Mouse (Mus musculus) activated CD4-positive, CD25-positive, alpha-beta regulatory T cell, adult 4 months (primary cell): ENCODE measurements around the gene Inpp1. TPM values are rescaled to one million over a fixed set of nuclear protein-coding genes. Genes with fewer than 3 reads are reported as not detected.

Source experiments
- ATAC-seq: one replicate; pipeline ENCODE4 v1.8.0; 2017
- polyA plus RNA-seq, 2 experiments: library from polyadenylated mRNA; unstranded; fragments of 100-300 nt; shearing (Covaris generic); gene quantifications; one replicate each; pipeline ENCODE4 v1.2.1; 2017

Inpp1 gene
- polyA plus RNA-seq, 2 experiments from 2014 or later, result 74.0 to 108 TPM

DNA sequence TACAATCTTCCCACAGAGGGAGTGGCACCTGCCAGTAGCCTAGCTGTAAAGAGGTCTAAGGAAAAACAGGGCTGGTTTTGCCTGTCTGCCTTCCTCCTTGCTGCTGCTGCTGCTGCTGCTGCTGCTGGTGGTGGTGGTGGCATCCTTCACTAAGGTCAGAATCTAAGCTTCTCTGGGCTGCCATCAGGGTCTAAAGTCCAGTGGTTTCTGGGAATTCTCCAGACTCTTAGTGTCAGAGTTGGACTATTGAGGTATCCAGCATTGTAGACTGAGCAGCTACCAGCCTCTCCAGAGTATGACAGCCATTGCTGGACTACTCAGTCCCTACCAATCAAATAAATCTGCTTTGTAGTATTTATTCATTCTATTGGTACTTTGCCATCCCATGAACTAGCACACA, 24.8 kb downstream of the Inpp1 start:
- ATAC-seq, result no peak

DNA sequence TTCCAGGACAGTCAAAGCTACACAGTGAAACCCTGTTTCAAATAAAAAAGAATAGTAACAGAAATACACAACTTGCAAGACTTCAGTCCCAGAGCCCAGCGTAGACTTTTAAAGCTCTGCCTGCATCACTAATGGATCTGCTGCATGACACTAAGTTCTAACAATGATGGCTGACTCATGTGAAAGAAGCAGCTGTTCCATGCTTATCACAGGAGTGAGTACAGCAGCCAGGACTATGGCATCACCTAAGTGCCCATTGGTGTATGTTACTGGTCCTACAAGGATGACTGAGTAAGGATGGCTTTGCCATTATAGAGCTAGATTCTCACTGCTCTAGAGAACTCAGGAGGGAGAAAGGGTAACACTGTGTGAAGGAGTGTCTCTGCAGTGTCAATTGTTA, 30.2 kb downstream of the Inpp1 start:
- no peak for ATAC-seq

DNA sequence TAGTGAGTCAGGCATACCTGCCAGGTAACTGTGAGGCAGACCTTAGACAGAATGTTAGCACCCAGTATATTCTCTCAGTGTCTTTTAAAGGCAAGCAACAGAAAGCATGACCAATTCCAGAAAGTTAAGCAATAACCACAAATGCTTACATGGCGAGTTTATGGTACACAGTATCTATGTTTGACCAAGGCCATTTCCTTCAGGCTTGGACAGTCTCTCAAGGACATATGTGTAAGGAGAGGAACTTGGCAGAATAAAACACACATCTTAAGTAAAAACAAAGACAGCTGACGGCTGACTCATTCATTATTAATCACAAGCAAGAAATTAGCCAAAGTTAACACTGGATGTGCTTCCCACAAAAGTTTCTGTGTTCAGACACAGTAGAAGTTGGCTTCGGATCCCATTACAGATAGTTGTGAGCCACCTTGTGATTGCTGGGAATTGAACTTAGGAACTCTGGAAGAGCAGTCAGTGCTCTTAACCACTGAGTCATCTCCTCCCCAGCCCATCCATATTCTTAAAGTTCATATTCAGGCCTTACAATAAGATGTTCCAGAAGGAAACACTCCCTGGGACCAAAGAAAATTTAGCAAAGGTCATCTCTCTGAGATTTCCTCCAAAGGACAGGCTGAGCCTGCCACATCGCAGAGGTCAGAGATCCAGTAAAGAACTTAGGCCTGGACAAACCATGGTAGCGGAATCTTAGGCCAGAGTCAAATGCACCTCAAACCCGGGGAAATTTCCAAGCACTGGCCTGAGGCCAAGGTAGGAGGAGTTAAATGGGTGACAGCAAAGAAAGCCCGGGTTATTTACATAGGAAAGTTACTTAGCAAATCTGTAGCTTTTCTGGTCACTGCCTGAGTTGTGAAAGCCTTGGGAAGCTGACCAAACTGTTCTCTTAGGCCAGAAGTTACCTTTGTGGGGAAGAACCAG, 52.0 kb downstream of the Inpp1 start:
- ATAC-seq, result no peak

DNA sequence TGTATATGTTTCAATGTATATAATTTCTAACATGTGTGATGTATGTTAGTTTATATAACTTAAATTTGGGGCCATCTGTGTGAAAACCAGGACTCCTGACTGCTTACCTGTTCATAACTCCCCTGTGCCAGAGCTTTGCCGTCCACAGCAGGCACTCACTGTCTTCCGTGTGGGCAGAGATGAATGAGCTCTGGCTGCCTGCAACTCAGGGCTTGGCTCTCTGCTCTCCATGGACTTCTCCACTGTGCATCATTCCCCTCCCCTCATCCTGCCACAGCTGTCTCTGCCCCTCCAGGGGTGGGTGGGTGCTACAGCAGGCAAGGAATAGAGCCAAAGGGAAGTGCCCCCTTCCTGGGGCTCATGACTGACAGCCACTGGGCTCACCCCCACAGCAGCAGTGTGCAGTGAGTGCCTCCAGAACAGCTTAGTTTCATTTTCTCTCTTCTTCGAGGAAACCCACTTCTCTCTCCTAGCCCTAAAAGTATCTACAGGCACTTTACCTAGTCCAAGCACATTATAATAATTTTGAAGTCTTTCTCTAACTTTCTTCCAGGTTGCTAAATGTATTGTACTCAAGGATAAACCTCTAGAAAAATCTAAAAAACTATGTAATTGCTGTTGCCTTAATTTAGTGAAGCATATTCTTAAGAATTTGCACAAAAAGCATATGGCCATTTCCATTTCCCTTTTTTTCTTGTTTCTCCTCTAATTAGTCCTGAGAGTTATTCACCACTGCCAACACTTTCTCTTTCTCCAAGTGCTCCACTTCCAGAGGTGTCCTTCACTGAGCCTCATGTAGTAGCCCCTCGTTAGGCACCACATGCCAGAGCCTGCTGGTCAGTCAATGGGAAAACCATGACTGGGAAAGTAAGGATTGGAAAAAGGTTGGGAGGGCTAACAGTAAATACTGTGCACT, 53.3 kb downstream of the Inpp1 start:
- ATAC-seq, result no peak

DNA sequence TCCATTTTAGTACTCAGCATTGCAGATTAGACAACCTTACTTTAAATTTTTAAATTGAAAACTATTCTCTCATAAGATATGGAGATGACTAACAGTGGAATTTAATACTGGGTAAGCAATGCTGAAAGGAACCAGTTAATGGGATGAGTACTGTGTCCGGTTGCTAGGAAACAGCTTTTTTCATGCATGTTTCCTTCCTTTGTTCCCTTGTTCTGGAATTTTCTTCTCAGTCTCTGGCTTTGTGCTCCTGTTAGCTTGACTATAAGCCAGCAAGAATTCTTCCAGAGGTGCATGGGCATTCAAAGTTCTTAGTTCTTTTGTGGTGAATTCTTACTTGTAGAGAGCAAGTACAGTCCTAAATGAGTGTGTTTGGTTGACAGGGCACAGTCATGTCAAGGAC, 59.3 kb downstream of the Inpp1 start:
- ATAC-seq, result no peak

DNA sequence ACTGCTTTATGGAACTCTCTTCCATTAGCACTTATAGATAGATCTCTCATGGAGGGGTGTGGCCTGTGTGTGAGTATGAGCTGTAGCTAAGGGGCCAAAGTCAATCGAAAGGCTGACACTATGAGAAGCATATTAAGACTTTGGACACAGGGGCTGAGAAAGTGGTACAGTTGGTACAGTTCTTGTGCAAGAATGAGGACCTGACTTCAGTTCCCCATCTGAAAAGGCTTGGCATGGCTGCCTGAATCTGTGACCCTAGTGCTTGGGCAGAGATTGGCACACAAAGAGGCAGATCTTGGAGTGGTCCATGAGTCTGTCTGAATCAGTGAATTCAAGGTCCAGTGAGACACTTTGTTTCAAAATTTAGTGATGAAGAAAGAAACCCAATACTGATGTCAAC, 63.2 kb downstream of the Inpp1 start:
- no peak for ATAC-seq

DNA sequence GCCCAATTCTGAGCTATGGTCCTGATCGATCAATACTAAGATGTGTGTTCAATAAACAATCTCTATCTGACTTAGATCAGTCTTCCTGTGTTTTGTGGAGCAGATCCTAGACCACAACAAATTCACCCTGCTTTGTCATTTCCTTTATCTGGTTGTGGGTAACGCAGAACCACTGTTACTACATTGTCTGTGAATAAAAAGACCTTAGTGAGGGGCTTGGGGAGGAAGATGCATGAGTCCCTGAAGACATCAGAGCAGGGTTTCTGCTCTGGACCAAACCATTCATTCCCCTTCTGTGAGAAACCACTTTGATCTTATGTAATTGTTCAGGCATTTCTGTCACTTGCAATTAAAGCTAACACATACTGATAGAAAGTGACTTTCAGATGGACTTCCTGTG, 63.7 kb downstream of the Inpp1 start:
- no peak for ATAC-seq

DNA sequence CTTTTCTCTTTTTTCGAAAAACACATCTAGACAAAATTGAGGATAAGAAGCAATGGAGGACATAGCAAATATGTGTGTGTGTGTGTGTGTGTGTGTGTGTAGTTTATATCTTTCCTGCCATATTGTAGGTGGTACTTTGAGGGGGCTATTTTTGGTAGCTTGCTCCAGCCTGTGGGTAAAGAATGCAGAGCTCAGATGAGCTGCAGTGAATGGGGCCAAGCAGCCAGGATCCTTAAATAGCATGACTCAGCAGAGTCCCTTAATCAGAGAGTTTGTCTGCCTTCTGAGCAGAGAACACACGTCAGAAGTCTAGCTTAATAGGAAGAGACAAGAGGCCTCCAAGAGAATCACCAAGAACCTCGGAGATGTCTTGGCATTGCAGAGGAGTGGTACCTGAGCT, 64.8 kb downstream of the Inpp1 start:
- ATAC-seq, result no peak

DNA sequence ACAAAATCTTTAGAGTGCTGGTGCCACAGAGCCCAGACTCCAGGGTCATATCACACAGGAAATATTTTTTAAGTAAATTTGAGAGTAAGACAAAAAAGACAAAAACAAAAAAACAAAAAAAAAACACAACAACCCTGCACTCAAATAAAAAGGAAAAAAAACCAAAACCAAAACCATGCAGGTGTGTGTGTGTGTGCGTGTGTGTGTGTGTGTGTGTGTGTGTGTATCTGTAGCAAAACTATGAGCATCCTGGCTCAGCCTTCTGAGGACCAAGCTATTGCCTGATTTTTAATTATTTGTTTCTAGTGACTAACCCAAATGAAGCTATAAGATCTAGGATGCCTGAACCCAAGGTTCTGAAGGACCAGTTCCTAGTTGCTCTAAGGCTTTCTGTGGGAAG, 65.9 kb downstream of the Inpp1 start:
- no peak for ATAC-seq

DNA sequence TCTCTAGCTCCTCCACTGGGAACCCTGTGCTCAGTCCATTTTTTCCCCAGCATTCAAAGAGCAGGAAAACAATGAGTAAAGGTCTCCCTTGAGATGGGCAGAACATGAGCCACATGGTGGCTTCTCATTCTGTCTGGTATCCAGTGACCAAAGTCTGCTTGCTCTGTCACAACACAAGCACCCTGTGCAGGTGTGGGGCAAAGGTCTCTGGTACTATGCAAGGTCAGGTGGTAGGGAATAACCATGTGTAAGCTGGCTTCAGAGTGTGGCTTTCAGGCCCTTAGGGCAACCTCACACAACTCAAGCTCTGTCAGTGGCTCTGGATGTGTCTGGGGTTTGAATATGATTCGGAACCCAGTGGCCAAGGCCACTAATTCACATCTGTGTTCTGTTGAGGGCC, 67.5 kb downstream of the Inpp1 start:
- ATAC-seq, result no peak

DNA sequence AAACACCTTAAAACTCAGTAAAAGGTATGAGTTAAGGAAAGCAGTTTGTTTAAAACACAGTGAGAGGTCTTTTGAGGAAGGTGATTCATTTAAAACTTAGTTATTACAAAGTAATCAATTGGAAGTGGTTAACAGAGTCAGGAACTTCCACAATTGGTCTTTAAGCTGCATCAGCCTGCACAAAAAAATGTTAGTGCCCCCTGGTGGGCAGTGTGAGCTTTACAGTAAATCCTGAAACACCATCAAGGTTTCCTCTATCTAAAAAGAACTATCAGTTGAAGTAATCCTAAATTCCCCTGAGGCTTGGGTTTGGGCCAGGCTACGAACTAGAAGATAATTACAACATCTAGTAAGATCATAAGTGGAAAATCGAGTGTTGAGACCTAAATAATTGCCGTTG, 69.2 kb downstream of the Inpp1 start:
- ATAC-seq, result peak; percentile 77

DNA sequence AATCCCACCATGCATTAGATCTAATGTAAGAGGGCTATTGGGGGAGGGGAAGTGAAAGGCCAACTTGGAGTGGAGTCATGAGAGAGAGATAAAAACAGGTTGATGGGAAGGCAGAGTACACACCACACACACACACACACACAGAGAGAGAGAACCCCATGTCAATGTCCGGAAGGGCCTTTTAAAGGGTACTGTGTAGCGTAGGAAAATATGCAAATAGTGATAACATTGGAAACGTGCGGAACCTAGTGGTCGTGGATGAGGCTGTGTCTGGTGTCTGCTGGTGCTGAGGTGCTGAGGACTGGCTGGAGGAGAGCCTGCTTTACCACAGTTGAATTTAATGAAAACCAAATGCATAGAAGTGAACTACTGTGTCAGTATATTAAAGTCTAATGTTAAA, 74.9 kb downstream of the Inpp1 start:
- ATAC-seq, result no peak

Other genes starting within 250 kb of the Inpp1 start
- gene Nemp2, start 187.0 kb downstream of the Inpp1 start, polyA plus RNA-seq, result 10 to 100 TPM; 26.3 to 27.2 TPM
- gene Mfsd6, start 90.2 kb downstream of the Inpp1 start, polyA plus RNA-seq, result 1 to 10 TPM; 5.6 to 6.0 TPM
- 10 to 100 TPM; 30.2 to 36.1 TPM for gene Hibch, start 27.2 kb upstream of the Inpp1 start, polyA plus RNA-seq
- gene 1700019D03Rik, start 202.5 kb upstream of the Inpp1 start, polyA plus RNA-seq, result 1 to 10 TPM; 5.2 to 8.0 TPM
- not detected for gene Mstn, start 244.0 kb upstream of the Inpp1 start, polyA plus RNA-seq